Mouse (Mus musculus): ENCODE data around the gene Serpinb9. TPM values are rescaled to one million over a fixed set of nuclear protein-coding genes. Genes with fewer than 3 reads are reported as not detected.

Gene Serpinb9
- polyA plus RNA-seq, 1 experiment from 2014 or later: 10.7 TPM

DNA sequence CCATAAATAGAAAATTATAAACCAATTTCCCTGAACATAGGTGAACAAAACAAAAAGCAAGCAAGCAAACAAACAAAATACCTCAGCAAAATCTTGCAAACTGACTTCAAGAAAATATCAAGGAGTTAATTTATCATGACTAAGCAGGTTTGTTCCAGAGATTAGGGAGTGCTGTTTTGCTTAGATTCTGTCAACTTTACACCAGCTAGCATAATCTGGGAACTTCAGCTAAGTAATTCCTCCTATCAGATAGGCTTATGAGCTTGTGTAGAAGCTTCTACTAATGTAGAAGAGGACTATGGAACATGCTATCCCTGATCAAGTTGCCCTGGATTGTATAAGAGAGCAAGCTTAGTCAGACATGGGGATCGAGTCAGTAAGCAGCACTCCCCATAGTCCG lies 44.2 kb downstream of the Serpinb9 start:
- Histone ChIP-seq H3K4me1 (replicated peaks) (no peaks in the 10 kb centered on the region), H3K27ac (no peak overlapping the region), H3K4me3 (replicated peaks) (no peak overlapping the region), H3K36me3 (no peaks in the 10 kb centered on the region), H3K9me3 (no peaks in the 10 kb centered on the region), H3K9ac (no peak overlapping the region), H3K27me3 (replicated peaks) (no peaks in the 10 kb centered on the region), H3K4me2 (replicated peaks) (no peak overlapping the region)
- ATAC-seq: no peak
- WGBS: 79% methylated on average over 2 of the region's 2 CpGs

DNA sequence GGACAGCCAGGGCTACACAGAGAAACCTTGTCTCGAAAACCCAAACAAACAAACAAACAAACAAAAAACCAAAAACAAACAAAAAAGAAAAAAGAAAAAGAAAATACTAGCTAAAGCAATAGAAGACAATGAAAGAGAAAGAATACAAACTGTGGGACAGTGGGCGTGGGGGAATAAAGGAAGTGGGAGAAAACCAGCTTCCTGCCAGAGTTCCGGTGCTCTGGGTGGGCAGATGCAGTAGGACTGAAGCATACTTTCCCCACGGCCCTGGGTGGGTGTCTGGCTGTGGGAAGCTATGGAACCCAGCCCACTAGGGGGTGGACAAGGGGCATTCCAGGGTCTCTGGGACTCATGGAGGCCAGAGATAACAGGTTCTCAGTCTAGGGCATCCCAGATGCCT lies 45.1 kb downstream of the Serpinb9 start:
- Histone ChIP-seq H3K9me3 (no peaks in the 10 kb centered on the region), H3K4me3 (replicated peaks) (no peak overlapping the region), H3K27ac (no peak overlapping the region), H3K27me3 (replicated peaks) (no peaks in the 10 kb centered on the region), H3K9ac (no peak overlapping the region), H3K4me2 (replicated peaks) (no peak overlapping the region), H3K4me1 (replicated peaks) (no peaks in the 10 kb centered on the region), H3K36me3 (no peaks in the 10 kb centered on the region)
- ATAC-seq: no peak
- 74% methylated on average over 4 of the region's 4 CpGs for WGBS

DNA sequence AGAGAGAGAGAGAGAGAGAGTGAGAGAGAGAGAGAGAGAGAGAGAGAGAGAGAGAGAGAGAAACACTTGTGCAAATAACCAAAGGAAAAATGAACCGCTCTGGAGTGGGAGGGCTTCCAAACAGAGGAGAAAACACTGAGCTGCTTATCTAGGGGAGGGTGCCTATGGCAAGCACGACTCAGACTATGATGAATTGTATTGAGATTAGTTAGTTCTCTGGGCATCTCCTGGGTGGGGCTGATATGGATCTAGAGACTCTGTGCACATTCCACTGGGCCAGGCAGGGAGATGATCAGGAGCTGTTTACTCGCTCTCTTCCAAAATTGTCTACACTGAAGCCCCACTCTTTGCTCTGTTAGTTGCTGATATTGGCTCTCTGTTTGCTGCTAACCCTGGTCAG lies 48.6 kb downstream of the Serpinb9 start:
- no peaks in the 10 kb centered on the region for H3K36me3 ChIP-seq
- H3K9ac ChIP-seq: no peak overlapping the region
- WGBS: 22% methylated on average over 3 of the region's 3 CpGs
- no peaks in the 10 kb centered on the region for H3K4me1 ChIP-seq (replicated peaks)
- no peak for ATAC-seq
- no peak overlapping the region for H3K27ac ChIP-seq
- no peak overlapping the region for H3K4me2 ChIP-seq (replicated peaks)
- H3K27me3 ChIP-seq (replicated peaks): no peaks in the 10 kb centered on the region
- no peaks in the 10 kb centered on the region for H3K9me3 ChIP-seq
- H3K4me3 ChIP-seq (replicated peaks): no peak overlapping the region

DNA sequence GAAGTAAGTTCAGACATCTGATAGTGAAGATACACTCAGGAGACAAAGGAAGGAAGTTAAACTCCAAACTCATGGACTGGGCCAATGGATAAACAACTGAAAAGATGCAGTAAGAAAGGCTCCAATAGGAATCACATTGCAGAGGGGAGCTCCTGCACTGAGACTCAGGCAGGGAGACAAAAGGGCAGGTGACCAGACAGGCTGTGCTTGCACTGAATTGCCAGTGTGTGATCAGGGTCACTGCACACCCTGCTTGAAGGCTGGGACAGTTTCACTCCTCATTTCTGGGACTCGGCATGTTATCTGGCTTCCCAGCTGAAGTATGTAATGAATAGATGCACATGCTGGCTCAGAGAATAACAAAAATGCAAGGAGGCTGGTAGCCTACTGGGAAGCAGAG lies 60.0 kb downstream of the Serpinb9 start:
- no peak overlapping the region for H3K4me3 ChIP-seq (replicated peaks)
- no peaks in the 10 kb centered on the region for H3K9me3 ChIP-seq
- no peaks in the 10 kb centered on the region for H3K27me3 ChIP-seq (replicated peaks)
- ATAC-seq: no peak
- WGBS: 41% methylated on average over 1 of the region's 1 CpGs
- no peak overlapping the region for H3K27ac ChIP-seq
- no peaks in the 10 kb centered on the region for H3K4me1 ChIP-seq (replicated peaks)
- no peak overlapping the region for H3K9ac ChIP-seq
- no peaks in the 10 kb centered on the region for H3K36me3 ChIP-seq
- H3K4me2 ChIP-seq (replicated peaks): no peak overlapping the region

Other genes with a start within 250 kb of the Serpinb9 start
- gene Mylk4, start 219.3 kb upstream of the Serpinb9 start, polyA plus RNA-seq (2015; fragmentation: Nextera tagmentation; extraction: Ambion mirVana): 0.08 TPM in 1 of 2 replicates, not detected in the other
- gene Wrnip1, start 201.2 kb upstream of the Serpinb9 start, polyA plus RNA-seq (2015; fragmentation: Nextera tagmentation; extraction: Ambion mirVana): 24.8 and 26.2 TPM in 2 replicates
- gene D930007J09Rik, start 200.4 kb upstream of the Serpinb9 start, polyA plus RNA-seq (2015; fragmentation: Nextera tagmentation; extraction: Ambion mirVana): not detected in 2 replicates
- gene Serpinb1a, start 152.1 kb upstream of the Serpinb9 start, polyA plus RNA-seq (2015; fragmentation: Nextera tagmentation; extraction: Ambion mirVana): 160 and 164 TPM in 2 replicates
- gene Serpinb1c, start 105.0 kb upstream of the Serpinb9 start, polyA plus RNA-seq (2015; fragmentation: Nextera tagmentation; extraction: Ambion mirVana): not detected in 2 replicates
- 4.7 and 5.7 TPM in 2 replicates for gene Serpinb6b, start 38.0 kb upstream of the Serpinb9 start, polyA plus RNA-seq (2015; fragmentation: Nextera tagmentation; extraction: Ambion mirVana)
- 0.15 TPM in 1 of 2 replicates, not detected in the other for gene Serpinb9b, start 24.2 kb downstream of the Serpinb9 start, polyA plus RNA-seq (2015; fragmentation: Nextera tagmentation; extraction: Ambion mirVana)
- 0.33 TPM in 1 of 2 replicates, not detected in the other for gene Serpinb1b, start 75.3 kb downstream of the Serpinb9 start, polyA plus RNA-seq (2015; fragmentation: Nextera tagmentation; extraction: Ambion mirVana)
- gene Serpinb9c, start 156.5 kb downstream of the Serpinb9 start, polyA plus RNA-seq (2015; fragmentation: Nextera tagmentation; extraction: Ambion mirVana): not detected in 2 replicates
- not detected in 2 replicates for gene Serpinb9d, start 189.7 kb downstream of the Serpinb9 start, polyA plus RNA-seq (2015; fragmentation: Nextera tagmentation; extraction: Ambion mirVana)
- not detected in 2 replicates for gene Serpinb9e, start 246.4 kb downstream of the Serpinb9 start, polyA plus RNA-seq (2015; fragmentation: Nextera tagmentation; extraction: Ambion mirVana)

All from intestine, embryonic 15.5 days (tissue).